Mouse (Mus musculus): ENCODE measurements around the gene Dnaja4.
A peak's percentile ranks its signal among the peaks of the same experiment; 100 is the strongest.

The Dnaja4 gene

GRCm38 (mm10) chr9:54699345-54700173, 886 bp downstream of the Dnaja4 start:
- DNase-seq (ENCODE audit: low read depth, low spot score) = peak; percentile 63

- DNase-seq (ENCODE audit: low read depth, low spot score) = no peak
Measured at GRCm38 (mm10) chr9:54700174-54700475, 1.5 kb downstream of the Dnaja4 start.

GRCm38 (mm10) chr9:54700746-54701145, 2.1 kb downstream of the Dnaja4 start:
- DNase-seq (ENCODE audit: low read depth, low spot score) = no peak

- DNase-seq (ENCODE audit: low read depth, low spot score) = no peak
Measured at GRCm38 (mm10) chr9:54702581-54702980, 3.9 kb downstream of the Dnaja4 start.

GRCm38 (mm10) chr9:54704361-54704760, 5.7 kb downstream of the Dnaja4 start:
- no peak for DNase-seq (ENCODE audit: low read depth, low spot score)

GRCm38 (mm10) chr9:54705561-54705960, 6.9 kb downstream of the Dnaja4 start:
- no peak for DNase-seq (ENCODE audit: low read depth, low spot score)

GRCm38 (mm10) chr9:54707288-54707999, 8.8 kb downstream of the Dnaja4 start:
- no peak for DNase-seq (ENCODE audit: low read depth, low spot score)

GRCm38 (mm10) chr9:54708085-54708484, 9.4 kb downstream of the Dnaja4 start:
- no peak for DNase-seq (ENCODE audit: low read depth, low spot score)

GRCm38 (mm10) chr9:54715776-54716175, 17.1 kb downstream of the Dnaja4 start:
- DNase-seq (ENCODE audit: low read depth, low spot score) = no peak

- no peak for DNase-seq (ENCODE audit: low read depth, low spot score)
Measured at GRCm38 (mm10) chr9:54717527-54717926, 18.9 kb downstream of the Dnaja4 start.

- no peak for DNase-seq (ENCODE audit: low read depth, low spot score)
Measured at GRCm38 (mm10) chr9:54722156-54722555, 23.5 kb downstream of the Dnaja4 start.

GRCm38 (mm10) chr9:54722596-54722995, 23.9 kb downstream of the Dnaja4 start:
- no peak for DNase-seq (ENCODE audit: low read depth, low spot score)

GRCm38 (mm10) chr9:54726315-54726714, 27.6 kb downstream of the Dnaja4 start:
- DNase-seq (ENCODE audit: low read depth, low spot score) = no peak

- peak; percentile 72 for DNase-seq (ENCODE audit: low read depth, low spot score)
Measured at GRCm38 (mm10) chr9:54732122-54732521, 33.4 kb downstream of the Dnaja4 start.

- peak; percentile 99 for DNase-seq (ENCODE audit: low read depth, low spot score)
Measured at GRCm38 (mm10) chr9:54733921-54734638, 35.4 kb downstream of the Dnaja4 start, which contains the start of gene Wdr61. Gene Wdr61, minus strand, starts transcription at chr9:54734519.

- no peak for DNase-seq (ENCODE audit: low read depth, low spot score)
Measured at GRCm38 (mm10) chr9:54734639-54735252, 36.1 kb downstream of the Dnaja4 start.

GRCm38 (mm10) chr9:54736284-54736701, 37.6 kb downstream of the Dnaja4 start:
- peak; percentile 94 for DNase-seq (ENCODE audit: low read depth, low spot score)

- peak; percentile 78 for DNase-seq (ENCODE audit: low read depth, low spot score)
Measured at GRCm38 (mm10) chr9:54738376-54738775, 39.7 kb downstream of the Dnaja4 start.

GRCm38 (mm10) chr9:54743891-54744290, 45.2 kb downstream of the Dnaja4 start:
- no peak for DNase-seq (ENCODE audit: low read depth, low spot score)

- DNase-seq (ENCODE audit: low read depth, low spot score) = no peak
Measured at GRCm38 (mm10) chr9:54745740-54746370, 47.2 kb downstream of the Dnaja4 start.

GRCm38 (mm10) chr9:54750215-54750981, 51.7 kb downstream of the Dnaja4 start:
- DNase-seq (ENCODE audit: low read depth, low spot score) = no peak
